Mouse (Mus musculus): Measurements from ENCODE around the gene Cox17. TPM values are rescaled to one million over a fixed set of nuclear protein-coding genes. Genes with fewer than 3 reads are reported as not detected.

The Cox17 gene
- polyA plus RNA-seq, 1 experiment from 2014 or later, result 128 TPM

DNA sequence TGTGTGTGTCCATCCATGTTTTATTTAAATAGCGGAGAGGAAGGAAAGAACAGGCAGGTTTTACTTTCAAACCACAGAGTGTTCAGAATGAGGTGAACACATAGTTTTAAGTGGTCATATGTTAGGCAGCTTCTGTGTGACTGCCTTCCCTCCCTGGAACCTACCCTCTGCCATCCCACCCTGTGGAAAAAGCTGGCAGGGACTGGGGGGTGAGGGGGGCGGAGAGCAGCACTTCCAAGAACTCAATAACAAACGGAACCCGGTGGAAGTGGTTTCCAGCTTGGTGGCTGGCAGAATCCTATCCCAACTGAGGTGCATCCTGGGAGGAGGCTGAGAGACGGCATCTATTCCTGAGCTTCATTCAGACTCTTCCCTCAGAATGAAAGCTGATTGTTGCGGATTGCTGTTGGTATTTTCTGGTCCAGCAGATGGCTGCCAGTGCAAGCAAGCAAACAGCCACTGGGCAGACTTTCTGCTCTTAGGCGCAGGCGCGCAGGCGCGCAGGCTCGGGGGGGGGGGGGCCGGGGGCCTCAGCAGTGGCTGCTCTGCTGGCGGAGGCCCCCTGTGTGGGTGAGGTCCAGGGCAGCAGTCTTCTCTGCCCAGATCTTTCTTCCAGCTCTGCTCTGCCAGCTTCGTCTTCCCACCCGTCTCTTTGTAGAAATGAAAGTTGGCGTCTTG is 29.5 kb downstream of the Cox17 start:
- Histone ChIP-seq H3K9me3 (no peaks in the 10 kb centered on the region), H3K4me3 (peak overlapping the region; percentile 44), H3K27me3 (replicated peaks; ENCODE audit: low read depth, poor library complexity, severe bottlenecking) (0 out of 2 replicates have a peak, but pooled peaks cover 3% of the 10 kb centered on the region), H3K36me3 (replicated peaks) (no peaks in the 10 kb centered on the region), H3K27ac (replicated peaks) (peak overlapping the region; percentile 78), H3K4me1 (peaks cover 28% of the 10 kb centered on the region)
- WGBS, result 38% methylated on average over 17 of the region's 17 CpGs
- DNase-seq (ENCODE audit: low spot score), result peak; percentile 77

DNA sequence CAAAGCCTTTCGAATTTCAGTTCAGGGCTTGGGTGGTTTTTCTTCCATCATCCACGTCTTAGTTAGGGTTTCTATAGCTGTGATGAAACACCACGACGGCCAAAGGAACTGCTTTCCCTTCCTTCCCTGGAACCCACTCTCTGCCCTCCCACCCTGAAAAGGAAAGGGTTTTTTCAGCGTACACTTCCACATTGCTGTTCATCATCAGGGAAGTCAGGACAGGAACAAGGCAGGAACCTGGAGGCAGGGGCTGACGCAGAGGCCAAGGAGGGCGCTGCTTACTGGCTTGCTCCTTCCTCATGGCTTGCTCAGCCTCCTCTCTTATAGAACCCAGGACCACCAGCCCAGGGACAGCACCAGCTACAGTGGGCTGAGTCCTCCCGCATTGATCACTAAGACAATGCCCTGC is 30.1 kb downstream of the Cox17 start:
- Histone ChIP-seq H3K4me3 (peak overlapping the region; percentile 44), H3K27ac (replicated peaks) (peak overlapping the region; percentile 78)
- DNase-seq (ENCODE audit: low spot score), result no peak

DNA sequence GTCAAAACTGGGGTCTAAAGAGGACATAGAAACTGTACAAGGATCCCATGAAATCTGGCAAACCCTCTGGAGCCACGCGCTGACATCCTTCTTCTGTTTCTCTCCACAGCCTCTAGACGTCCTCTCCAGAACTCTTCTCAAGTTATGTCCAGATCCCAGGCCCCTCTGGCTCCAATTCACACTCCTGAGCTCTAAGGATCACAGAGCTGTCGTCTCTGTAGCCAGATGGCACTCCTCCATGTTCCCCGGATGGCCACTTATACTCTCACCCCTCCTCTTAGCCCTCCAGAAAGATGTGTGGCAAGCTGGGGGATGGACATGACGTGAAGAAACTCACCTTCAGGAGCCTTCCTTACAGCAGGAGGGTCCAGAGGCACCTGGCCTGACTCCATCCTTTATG is 30.8 kb downstream of the Cox17 start:
- 85% methylated on average over 6 of the region's 6 CpGs for WGBS
- Histone ChIP-seq H3K4me1 (peaks cover 28% of the 10 kb centered on the region), H3K27me3 (replicated peaks; ENCODE audit: low read depth, poor library complexity, severe bottlenecking) (0 out of 2 replicates have a peak, but pooled peaks cover 3% of the 10 kb centered on the region), H3K4me3 (no peak overlapping the region), H3K27ac (replicated peaks) (no peak overlapping the region), H3K36me3 (replicated peaks) (no peaks in the 10 kb centered on the region), H3K9me3 (no peaks in the 10 kb centered on the region)
- no peak for DNase-seq (ENCODE audit: low spot score)

More for the DNA sequence above, 30.1 kb downstream of the Cox17 start:
- 60% methylated on average over 8 of the region's 8 CpGs for WGBS
- 0 out of 2 replicates have a peak, but pooled peaks cover 3% of the 10 kb centered on the region for H3K27me3 ChIP-seq (replicated peaks; ENCODE audit: low read depth, poor library complexity, severe bottlenecking)
- H3K4me1 ChIP-seq, result peaks cover 28% of the 10 kb centered on the region
- no peaks in the 10 kb centered on the region for H3K9me3 ChIP-seq
- no peaks in the 10 kb centered on the region for H3K36me3 ChIP-seq (replicated peaks)

DNA sequence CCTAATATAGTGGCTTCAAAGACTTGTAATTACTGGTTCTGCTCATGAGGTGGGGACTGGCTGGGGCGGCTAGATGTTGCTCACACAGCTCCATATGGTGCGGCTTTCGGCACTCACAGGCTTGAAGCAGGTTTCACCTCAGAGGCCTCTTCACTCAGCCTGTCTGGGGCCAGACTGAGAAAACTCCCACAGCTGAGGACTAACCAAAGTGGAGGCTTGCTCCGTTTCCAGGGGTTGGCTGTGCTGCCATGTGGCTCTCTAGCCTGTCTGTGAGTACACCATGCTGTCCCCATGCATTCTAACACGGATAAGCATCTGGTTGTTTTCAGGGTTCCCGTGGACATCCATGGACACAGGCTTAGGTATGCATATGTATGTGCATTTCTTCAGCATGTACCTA is 31.8 kb downstream of the Cox17 start:
- no peaks in the 10 kb centered on the region for H3K9me3 ChIP-seq
- no peak for DNase-seq (ENCODE audit: low spot score)
- H3K27ac ChIP-seq (replicated peaks), result no peak overlapping the region
- 78% methylated on average over 6 of the region's 6 CpGs for WGBS
- no peaks in the 10 kb centered on the region for H3K36me3 ChIP-seq (replicated peaks)
- peaks cover 28% of the 10 kb centered on the region for H3K4me1 ChIP-seq
- no peak overlapping the region for H3K4me3 ChIP-seq
- 0 out of 2 replicates have a peak, but pooled peaks cover 3% of the 10 kb centered on the region for H3K27me3 ChIP-seq (replicated peaks; ENCODE audit: low read depth, poor library complexity, severe bottlenecking)

DNA sequence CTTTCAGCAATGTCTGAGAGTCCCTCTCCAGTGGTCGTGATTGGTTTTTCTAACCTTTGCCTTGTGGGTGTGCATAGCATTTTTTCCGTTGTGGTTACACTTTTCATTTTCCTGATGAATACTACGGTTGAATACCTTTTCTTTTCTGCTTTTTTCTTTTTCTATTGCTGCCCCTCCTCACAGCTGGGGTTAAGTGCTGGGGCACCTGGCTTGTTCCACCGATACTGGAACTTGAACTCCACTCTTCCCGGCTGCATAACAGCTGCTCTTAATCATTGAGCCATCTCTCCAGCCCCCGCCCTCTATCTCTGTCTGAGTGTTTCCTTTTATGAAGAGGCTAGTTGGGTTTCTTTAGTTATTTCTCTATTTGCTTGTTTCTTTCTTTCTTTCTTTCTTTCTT is 32.3 kb downstream of the Cox17 start:
- peak; percentile 29 for DNase-seq (ENCODE audit: low spot score)

DNA sequence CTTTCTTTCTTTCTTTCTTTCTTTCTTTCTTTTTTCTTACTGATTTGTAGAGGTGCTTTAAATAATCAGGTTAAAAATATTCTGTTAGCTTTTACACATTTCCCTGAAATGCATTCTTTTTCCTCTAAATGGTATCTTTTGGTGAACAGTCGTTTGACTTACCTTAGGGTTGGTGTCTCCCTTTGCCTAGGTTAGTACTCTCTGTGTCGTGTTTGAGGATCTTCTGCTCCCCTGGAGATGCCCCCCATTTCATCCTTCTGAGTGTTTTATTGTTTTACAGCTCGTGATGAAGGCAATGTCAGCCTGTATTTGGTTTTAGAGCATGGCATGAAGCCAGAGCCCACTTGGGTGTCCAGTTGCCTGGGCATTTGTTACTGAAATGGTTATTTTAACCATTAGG is 32.7 kb downstream of the Cox17 start:
- Histone ChIP-seq H3K27me3 (replicated peaks; ENCODE audit: low read depth, poor library complexity, severe bottlenecking) (0 out of 2 replicates have a peak, but pooled peaks cover 3% of the 10 kb centered on the region), H3K27ac (replicated peaks) (no peak overlapping the region), H3K9me3 (no peaks in the 10 kb centered on the region), H3K4me3 (no peak overlapping the region), H3K4me1 (peaks cover 28% of the 10 kb centered on the region), H3K36me3 (replicated peaks) (no peaks in the 10 kb centered on the region)
- 71% methylated on average over 3 of the region's 3 CpGs for WGBS
- no peak for DNase-seq (ENCODE audit: low spot score)

More for the DNA sequence above, 32.3 kb downstream of the Cox17 start:
- Histone ChIP-seq H3K36me3 (replicated peaks) (no peaks in the 10 kb centered on the region), H3K4me3 (no peak overlapping the region), H3K27me3 (replicated peaks; ENCODE audit: low read depth, poor library complexity, severe bottlenecking) (0 out of 2 replicates have a peak, but pooled peaks cover 3% of the 10 kb centered on the region), H3K4me1 (peaks cover 28% of the 10 kb centered on the region), H3K9me3 (no peaks in the 10 kb centered on the region), H3K27ac (replicated peaks) (no peak overlapping the region)
- 35% methylated on average over 6 of the region's 6 CpGs for WGBS

DNA sequence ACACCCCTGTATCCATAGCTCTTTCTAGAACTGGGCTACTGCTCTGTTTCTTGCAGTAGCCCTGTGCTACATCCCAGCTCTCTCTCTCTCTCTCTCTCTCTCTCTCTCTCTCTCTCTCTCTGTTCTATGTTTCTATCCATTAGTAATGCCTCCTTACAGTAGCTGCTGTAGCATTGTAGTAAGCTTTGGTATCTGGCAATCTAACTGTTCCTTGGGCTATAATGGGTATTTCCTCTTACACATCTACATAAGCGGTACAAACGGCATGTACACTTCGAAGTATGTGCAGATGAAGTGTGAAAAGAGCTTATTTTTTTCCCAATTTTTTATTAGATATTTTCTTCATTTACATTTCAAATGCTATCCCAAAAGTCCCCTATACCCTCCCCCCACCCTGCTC is 33.1 kb downstream of the Cox17 start:
- no peak overlapping the region for H3K4me3 ChIP-seq
- no peaks in the 10 kb centered on the region for H3K36me3 ChIP-seq (replicated peaks)
- WGBS, result 92% methylated on average over 3 of the region's 3 CpGs
- H3K9me3 ChIP-seq, result no peaks in the 10 kb centered on the region
- no peak overlapping the region for H3K27ac ChIP-seq (replicated peaks)
- H3K4me1 ChIP-seq, result peaks cover 26% of the 10 kb centered on the region
- DNase-seq (ENCODE audit: low spot score), result no peak
- 0 out of 2 replicates have a peak, but pooled peaks cover 3% of the 10 kb centered on the region for H3K27me3 ChIP-seq (replicated peaks; ENCODE audit: low read depth, poor library complexity, severe bottlenecking)

DNA sequence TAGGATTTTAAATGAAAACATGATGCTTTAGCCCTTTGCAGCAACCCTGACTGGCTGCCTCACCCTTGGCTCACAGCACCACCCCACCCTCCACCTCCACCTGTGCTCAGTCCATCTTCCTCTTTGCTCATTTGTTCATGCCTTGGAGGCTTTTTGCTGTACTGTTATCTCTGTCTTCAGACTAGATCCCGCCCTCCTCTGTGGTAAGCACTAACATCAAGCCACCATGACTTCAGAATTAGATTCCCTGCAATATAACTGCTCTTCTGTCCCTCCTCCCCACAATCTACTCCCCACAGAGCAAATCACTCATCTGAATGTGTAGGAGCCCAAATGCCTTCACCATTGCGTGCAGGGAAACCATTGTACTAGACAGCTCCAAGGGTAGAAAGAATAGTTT is 36.9 kb downstream of the Cox17 start:
- Histone ChIP-seq H3K4me1 (peaks cover 10% of the 10 kb centered on the region), H3K27me3 (replicated peaks; ENCODE audit: low read depth, poor library complexity, severe bottlenecking) (no peaks in the 10 kb centered on the region), H3K36me3 (replicated peaks) (no peaks in the 10 kb centered on the region), H3K4me3 (no peak overlapping the region), H3K27ac (replicated peaks) (no peak overlapping the region), H3K9me3 (no peaks in the 10 kb centered on the region)
- WGBS, result 94% methylated on average over 2 of the region's 2 CpGs
- DNase-seq (ENCODE audit: low spot score), result no peak

DNA sequence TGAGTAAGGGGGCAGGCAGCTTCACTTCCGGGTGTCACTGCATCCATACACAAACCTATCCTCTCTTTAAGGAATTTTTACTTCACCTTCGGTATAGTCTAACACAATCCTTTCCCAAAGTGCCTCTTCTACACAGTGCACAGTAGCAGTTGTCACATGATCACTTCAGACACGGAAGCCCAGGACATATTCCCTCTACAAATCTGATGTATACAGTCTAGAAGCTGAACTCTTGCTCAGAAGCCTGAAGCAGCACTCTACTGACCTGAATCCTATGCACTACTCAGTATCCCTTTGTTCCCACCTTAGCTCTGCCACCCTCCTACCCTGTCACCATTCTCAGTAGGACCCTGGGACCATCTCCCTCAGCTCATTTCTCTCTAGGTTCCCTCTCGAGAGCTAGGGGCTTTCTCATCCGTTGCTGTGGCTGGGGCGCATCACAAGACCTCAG is 38.4 kb downstream of the Cox17 start:
- WGBS, result 91% methylated on average over 6 of the region's 6 CpGs
- Histone ChIP-seq H3K27ac (replicated peaks) (no peak overlapping the region), H3K36me3 (replicated peaks) (no peaks in the 10 kb centered on the region), H3K9me3 (no peaks in the 10 kb centered on the region), H3K27me3 (replicated peaks; ENCODE audit: low read depth, poor library complexity, severe bottlenecking) (no peaks in the 10 kb centered on the region), H3K4me1 (no peaks in the 10 kb centered on the region), H3K4me3 (no peak overlapping the region)
- no peak for DNase-seq (ENCODE audit: low spot score)

DNA sequence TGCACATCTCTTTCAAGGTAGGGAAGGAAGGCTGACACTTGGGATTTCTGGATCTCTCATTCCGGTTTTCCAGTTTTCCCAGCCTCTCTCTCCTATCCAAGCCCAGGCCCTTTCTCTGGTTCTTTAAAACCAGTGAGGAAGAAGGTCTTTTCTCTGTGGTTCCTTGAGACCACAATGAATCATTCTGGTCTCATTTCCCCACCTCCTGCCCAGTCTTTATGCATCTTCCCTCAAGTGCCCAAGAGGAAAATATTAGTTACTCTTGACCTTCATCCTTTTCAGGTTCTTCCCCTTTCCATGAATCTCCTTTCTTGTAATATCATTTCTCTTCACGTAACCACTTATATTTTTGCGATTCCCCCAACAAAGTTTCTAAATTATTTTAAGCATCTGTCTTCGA is 38.9 kb downstream of the Cox17 start:
- 92% methylated on average over 4 of the region's 4 CpGs for WGBS
- no peak overlapping the region for H3K4me3 ChIP-seq

DNA sequence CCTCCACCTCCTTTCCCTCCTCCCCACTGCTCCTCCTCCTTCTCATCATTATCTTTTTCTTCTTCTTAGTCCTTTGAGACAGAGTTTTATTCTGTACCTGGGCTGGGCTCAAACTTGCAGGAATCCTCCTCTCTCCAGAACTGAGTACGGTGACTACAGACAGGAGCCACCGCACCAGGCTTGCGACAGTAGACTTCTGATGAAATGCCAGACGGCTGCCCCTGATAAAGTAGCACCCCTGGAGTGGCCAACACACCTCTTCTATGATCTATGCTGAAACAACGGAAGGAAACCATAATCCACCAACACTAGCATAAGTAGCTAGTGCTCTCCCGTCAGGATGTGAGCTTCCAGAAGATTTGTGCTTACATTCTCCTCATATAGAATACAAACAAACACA is 40.6 kb downstream of the Cox17 start:
- Histone ChIP-seq H3K27ac (replicated peaks) (no peak overlapping the region), H3K4me3 (no peak overlapping the region), H3K9me3 (no peaks in the 10 kb centered on the region), H3K36me3 (replicated peaks) (no peaks in the 10 kb centered on the region), H3K4me1 (no peaks in the 10 kb centered on the region), H3K27me3 (replicated peaks; ENCODE audit: low read depth, poor library complexity, severe bottlenecking) (no peaks in the 10 kb centered on the region)
- DNase-seq (ENCODE audit: low spot score), result no peak
- 92% methylated on average over 6 of the region's 6 CpGs for WGBS

More for the DNA sequence above, 38.9 kb downstream of the Cox17 start:
- H3K9me3 ChIP-seq, result no peaks in the 10 kb centered on the region
- H3K4me1 ChIP-seq, result no peaks in the 10 kb centered on the region
- no peaks in the 10 kb centered on the region for H3K36me3 ChIP-seq (replicated peaks)
- H3K27me3 ChIP-seq (replicated peaks; ENCODE audit: low read depth, poor library complexity, severe bottlenecking), result no peaks in the 10 kb centered on the region
- H3K27ac ChIP-seq (replicated peaks), result no peak overlapping the region
- no peak for DNase-seq (ENCODE audit: low spot score)

DNA sequence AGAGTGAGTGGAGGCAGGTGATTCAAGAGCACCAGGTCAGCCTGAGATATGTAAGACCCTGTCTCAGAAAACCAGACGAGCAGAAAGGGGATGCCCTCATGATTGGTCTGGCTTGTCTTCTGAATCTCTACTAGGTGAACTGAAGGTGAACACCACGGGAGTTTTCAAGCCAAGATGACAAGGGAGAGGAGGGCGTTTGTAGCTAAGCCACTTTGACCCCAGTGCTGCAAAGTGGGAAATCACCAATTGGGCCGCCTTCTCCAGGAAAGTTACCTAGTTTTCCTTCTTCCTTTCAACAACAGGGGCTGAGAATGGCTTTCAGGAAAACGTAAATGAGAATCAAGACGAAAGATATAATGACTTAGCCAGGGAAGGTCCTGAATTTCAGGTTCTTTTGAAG is 42.0 kb downstream of the Cox17 start:
- DNase-seq (ENCODE audit: low spot score), result no peak
- Histone ChIP-seq H3K4me1 (no peaks in the 10 kb centered on the region), H3K9me3 (no peaks in the 10 kb centered on the region), H3K27ac (replicated peaks) (no peak overlapping the region), H3K36me3 (replicated peaks) (no peaks in the 10 kb centered on the region), H3K27me3 (replicated peaks; ENCODE audit: low read depth, poor library complexity, severe bottlenecking) (no peaks in the 10 kb centered on the region), H3K4me3 (no peak overlapping the region)
- WGBS, result 78% methylated on average over 6 of the region's 6 CpGs

DNA sequence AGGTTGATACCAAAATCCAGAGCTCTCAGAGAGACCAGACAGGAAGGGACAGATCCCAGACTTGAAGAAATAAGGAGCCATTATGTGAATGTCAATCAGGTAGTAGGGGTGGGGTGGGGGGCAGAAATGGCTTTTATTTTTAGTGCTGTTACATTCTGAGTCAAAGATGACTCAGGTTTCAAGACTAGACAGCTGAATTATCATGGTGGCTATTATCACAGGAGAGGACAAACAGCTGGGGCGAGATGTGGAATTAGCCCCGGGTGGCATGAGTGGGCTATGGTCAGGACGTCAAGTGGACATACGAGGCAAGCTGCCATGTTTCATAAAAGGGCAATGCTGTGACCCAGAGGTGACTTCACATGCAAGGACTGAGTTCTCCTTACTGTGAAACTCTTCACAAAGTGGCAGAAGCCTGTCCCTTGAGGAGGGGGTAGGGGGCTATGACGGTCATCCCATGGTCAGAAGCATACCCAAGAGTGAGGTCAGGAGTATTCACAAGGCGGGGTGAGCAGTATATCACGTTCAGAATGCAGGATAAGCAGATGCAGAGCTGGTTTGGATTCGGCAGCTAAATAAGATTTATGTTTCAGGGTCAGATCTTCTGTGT is 42.6 kb downstream of the Cox17 start:
- no peak for DNase-seq (ENCODE audit: low spot score)
- Histone ChIP-seq H3K27me3 (replicated peaks; ENCODE audit: low read depth, poor library complexity, severe bottlenecking) (no peaks in the 10 kb centered on the region), H3K9me3 (no peaks in the 10 kb centered on the region), H3K27ac (replicated peaks) (no peak overlapping the region), H3K4me1 (no peaks in the 10 kb centered on the region), H3K36me3 (replicated peaks) (no peaks in the 10 kb centered on the region), H3K4me3 (no peak overlapping the region)
- whole genome bisulfite sequencing, result 83% methylated on average over 8 of the region's 8 CpGs

All from embryonic facial prominence, embryonic 10.5 days (tissue).